Mouse (Mus musculus) C2C12 (cell line): ENCODE data around the gene Gm12248.

Experiments
- CEBPB ChIP-seq: IDR thresholded peaks from one replicate; pipeline ENCODE4 v1.6.1; 2011; ENCODE audit warnings: low read depth, mild to moderate bottlenecking, control low read depth, moderate library complexity
- CTCF ChIP-seq: IDR thresholded peaks from one replicate; pipeline ENCODE4 v1.5.1; 2011; ENCODE audit not compliant: control insufficient read depth, insufficient read depth, insufficient read length
- MAX ChIP-seq: IDR thresholded peaks from one replicate; pipeline ENCODE4 v1.6.1; 2011; ENCODE audit warnings: mild to moderate bottlenecking, control low read depth
- MYOD1 ChIP-seq: IDR thresholded peaks from one replicate; pipeline ENCODE4 v1.6.1; 2011; ENCODE audit warnings: low read depth; ENCODE audit not compliant: control insufficient read depth, insufficient read length
- USF1 ChIP-seq: IDR thresholded peaks from one replicate; pipeline ENCODE4 v1.6.1; 2011; ENCODE audit warnings: low read depth, mild to moderate bottlenecking, control low read depth, moderate library complexity

DNA sequence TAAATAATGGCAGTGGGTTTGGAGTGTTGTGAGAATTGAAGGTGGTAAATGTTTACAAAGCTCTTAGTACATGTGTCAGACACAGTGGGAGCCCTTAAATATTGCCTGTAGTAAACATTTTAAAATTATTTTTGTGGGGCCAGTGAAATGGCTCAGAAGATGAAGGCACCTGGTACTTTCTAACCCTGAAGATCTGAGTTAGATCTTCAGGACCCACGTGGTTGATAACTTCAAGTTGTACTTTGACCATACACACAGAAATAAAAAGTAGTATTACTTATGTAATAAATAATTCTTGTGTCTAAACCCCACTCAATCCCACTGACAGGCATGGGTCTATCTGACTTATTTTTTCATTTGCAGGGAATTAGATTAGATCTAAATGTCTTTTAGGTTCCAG, 78.3 kb downstream of the Gm12248 start:
- TF ChIP-seq CTCF (no peak), MAX (no peak), MYOD1 (no peak), CEBPB (no peak), USF1 (no peak)
